Mouse (Mus musculus) MEL (cell line): ENCODE results near the gene Dock4.

ENCODE experiments used
- CTCF ChIP-seq, 3 experiments: IDR thresholded peaks in 2 of 3; conservative IDR thresholded peaks in 1 of 3; 2 replicates each; pipeline ENCODE4 v1.5.1; 2011 to 2012; ENCODE audit warnings: low read length in 3 of 3, low read depth in 2 of 3, mild to moderate bottlenecking in 2 of 3, improper control_type of control experiment in 1 of 3, inconsistent platforms in 1 of 3, mixed read lengths in 1 of 3, moderate library complexity in 1 of 3; ENCODE audit not compliant: control insufficient read depth in 1 of 3, insufficient read depth in 1 of 3, poor library complexity in 1 of 3, severe bottlenecking in 1 of 3
- ELF1 ChIP-seq: IDR thresholded peaks from 2 replicates; pipeline ENCODE4 v1.6.1; 2014; ENCODE audit warnings: low read depth, mild to moderate bottlenecking, inconsistent platforms, low read length, improper control_type of control experiment, moderate library complexity
- HCFC1 ChIP-seq: IDR thresholded peaks from 2 replicates; pipeline ENCODE4 v1.6.1; 2012; ENCODE audit warnings: low read depth, mild to moderate bottlenecking, inconsistent platforms, low read length, improper control_type of control experiment, moderate library complexity
- KAT2A ChIP-seq: conservative IDR thresholded peaks from 2 replicates; pipeline ENCODE4 v1.6.1; 2012; ENCODE audit warnings: low read depth, low read length, improper control_type of control experiment, inconsistent platforms
- MAX ChIP-seq: IDR thresholded peaks from 2 replicates; pipeline ENCODE4 v1.6.1; 2011; ENCODE audit warnings: low read length, improper control_type of control experiment
- ZNF384 ChIP-seq: IDR thresholded peaks from 2 replicates; pipeline ENCODE4 v1.6.1; 2012; ENCODE audit warnings: low read depth, mild to moderate bottlenecking, inconsistent platforms, low read length, improper control_type of control experiment

DNA sequence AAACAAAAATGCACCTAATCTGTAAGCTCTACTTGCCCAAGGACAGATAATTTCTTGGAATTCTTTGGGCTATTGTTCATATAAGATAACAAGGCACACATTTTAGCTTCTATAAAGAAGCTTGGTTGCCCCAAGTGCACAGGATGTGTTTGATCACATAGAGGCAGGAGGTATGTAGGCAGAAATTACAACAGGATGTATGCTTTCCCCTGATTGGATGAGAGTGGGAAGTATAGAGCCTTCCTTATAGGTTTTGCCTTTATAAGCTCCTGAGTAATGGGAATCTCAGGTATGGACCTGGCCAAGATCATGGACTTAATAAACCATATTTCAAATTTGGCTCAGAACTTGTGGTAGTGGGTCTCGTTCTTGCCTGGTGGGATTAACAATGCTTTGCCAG lies 20.8 kb upstream of the Dock4 start:
- no peak for TF ChIP-seq CTCF (IDR thresholded peaks at IDR 0.05 in 2 of 3, conservative IDR thresholded peaks at IDR 0.05 in 1 of 3; ENCODE audit: control insufficient read depth in 1 of 3, insufficient read depth in 1 of 3, low read depth in 2 of 3, low read length in 3 of 3, poor library complexity in 1 of 3, severe bottlenecking in 1 of 3)
- TF ChIP-seq MAX, result no peak
- TF ChIP-seq HCFC1, result no peak
- TF ChIP-seq ZNF384, result no peak
- no peak for TF ChIP-seq ELF1
- TF ChIP-seq KAT2A, result no peak
